Mouse (Mus musculus): ENCODE data around the gene Amh. TPM values are rescaled to one million over a fixed set of nuclear protein-coding genes. Genes with fewer than 3 reads are reported as not detected.

Gene Amh
- polyA plus RNA-seq (2014; fragmentation: Illumina TruSeq; extraction: RNeasy Lipid Tissue Mini Kit (QIAGEN cat#74804); ENCODE audit: low read depth, low replicate concordance) = not detected

DNA sequence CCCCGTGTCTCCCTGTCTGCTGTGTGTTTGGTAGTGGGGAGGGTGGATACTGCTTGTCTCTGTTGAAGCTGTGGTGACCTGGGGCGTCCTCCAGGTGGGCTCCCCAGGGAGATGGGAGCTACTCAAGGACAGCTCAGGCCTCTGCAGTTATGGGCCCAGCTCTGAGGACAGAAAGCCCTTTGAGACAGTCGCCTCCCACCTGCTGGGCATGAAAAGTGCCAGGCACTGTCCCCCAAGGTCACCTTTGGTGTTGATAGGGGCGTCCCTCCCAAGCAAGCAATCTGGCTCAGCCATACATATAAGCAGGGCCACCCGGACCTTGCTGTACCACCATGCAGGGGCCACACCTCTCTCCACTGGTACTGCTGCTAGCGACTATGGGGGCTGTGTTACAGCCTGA is at the start of gene Amh:
Gene Amh, plus strand, starts transcription at position 328 of the 400 bp plus-strand sequence.

DNA sequence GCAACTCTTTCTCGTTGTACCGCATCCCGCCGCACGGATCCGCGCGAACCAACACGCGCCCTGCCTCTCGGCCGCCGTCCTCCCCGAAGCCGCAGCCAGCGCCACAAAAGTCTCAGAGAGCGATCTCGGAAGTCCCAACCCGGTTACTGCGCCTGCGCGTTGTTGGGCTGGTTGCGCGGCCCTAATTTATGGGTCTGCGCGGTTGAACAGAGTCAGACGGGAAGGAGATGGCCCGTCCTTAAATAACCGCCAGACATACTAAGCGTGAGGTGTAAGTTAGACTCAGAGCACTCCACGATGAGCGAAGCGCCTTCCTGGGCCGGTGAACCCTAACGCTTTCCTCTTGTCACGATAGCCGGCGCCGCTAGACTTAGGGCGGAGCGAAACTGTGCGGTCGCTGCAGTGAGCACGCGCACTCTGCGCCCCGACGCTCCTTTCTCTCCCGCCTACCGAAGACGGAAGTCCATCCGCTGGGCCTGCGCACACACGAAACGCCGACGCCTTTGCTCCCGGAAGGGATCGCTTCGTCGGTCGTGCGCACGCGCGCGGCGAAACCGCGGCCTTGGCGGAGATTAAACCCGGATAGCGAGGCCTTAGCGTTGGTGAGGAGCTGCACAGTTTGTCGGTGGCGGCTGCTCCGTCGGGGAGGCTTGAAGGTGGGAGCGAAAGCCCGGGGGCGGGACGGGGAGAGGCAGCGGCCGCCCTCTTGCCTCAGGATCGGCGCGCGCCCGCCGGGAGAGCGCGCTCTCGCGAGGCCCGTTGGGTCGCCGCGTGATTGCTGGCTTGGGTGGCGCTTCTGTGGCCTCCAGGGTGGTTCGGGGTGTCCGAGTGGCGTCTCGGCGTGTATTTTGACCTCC is 6.7 kb upstream of the Amh start, which contains the start of the genes Sf3a2 and Plekhj1:
Gene Sf3a2, plus strand, starts transcription at position 49 of the 857 bp plus-strand sequence.
Gene Plekhj1, minus strand, starts transcription at position 477 of the 857 bp plus-strand sequence.

DNA sequence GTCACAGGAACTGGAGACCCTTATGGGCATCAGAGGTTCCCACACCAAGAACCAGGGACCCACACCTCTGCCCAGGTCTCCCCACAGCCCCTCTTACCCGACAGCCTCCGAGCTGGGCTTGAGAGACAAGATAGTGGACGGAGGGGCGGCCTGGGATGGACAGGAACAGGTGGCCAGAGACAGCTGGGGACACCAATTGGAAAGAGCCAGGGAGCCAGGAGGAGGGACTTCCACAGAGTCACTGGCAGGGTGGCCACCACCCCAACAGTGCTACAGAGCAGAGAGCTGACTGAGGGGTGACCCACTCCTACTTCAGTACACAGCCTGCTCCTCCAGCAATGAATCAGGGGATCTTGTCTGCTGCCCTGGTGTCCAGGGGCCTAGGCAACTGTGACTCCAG is 8.3 kb downstream of the Amh start, which contains the start of gene Jsrp1:
Gene Jsrp1, minus strand, starts transcription at position 133 of the 400 bp plus-strand sequence.

DNA sequence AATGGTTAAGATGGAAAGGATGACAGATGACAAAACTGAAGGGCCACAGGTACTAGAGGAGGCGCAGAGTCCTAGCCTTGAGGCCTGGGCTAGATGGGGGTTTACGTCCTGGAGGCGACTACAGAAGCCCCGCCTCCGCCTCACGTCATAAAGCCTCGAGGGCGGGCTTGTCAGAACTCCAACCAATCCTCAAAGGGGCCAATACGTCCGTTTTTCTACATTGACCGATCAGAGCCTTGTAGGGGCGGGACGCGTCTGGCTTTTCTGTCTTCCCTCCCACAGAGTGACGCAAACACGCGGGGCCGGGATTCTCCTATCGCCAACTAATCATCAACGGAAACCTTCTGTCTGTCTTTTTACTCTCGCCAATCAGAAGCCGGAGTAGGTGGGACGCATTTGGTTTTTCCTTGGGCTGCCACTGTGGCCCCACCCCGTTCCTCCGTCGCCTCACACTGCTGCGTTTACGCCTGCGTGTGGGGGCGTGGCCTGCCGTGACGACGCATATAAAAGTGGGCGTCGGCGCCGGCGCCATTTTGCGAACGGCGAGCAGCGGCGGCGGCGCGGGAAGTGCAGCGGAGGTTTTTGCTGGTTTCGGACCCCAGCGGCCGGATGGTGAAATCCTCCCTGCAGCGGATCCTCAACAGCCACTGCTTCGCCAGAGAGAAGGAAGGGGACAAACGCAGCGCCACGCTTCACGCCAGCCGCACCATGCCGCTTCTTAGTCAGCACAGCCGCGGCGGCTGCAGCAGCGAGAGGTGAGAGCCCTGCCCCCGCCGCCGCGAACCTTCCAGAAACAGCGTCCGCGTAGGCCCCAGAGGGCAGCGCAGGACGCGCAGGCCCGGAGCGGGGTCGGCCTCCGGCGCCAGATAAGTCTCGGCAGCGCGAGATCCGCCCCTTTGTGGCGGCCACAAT is 21.4 kb downstream of the Amh start, which contains the start of gene Oaz1:
Gene Oaz1, plus strand, starts transcription at position 506 of the 912 bp plus-strand sequence.

DNA sequence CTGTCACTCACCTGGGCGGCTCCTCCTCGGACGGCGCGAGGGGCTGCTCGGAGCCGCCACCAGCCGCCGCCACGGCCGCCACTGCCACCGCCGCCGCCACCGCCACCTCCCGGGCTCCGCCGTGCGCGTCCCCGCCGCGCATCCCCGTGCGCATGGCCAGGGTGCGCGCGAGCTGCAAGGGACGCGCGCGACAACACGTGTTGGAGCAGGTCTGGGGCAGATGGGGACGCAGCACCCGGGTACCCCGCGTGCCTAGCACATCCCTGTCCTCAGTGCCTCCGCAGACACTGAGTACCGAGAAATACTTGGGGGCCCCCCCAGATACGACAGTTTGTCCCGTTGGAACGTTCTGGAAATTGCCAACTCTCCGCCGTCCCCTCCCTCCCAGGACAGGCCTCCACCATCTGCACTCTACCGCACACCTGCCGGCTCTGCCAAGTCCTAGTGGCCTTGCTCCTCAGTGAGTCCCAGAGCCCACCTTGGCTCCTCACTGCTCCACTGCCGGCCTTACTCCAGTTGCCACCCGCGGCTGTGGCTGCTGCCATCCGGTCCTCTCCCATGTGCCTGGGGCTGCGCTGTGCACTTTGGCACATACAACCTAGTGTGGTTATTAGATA is 39.0 kb downstream of the Amh start, which contains the start of gene Lingo3:
Gene Lingo3, minus strand, starts transcription at position 109 of the 617 bp plus-strand sequence.

DNA sequence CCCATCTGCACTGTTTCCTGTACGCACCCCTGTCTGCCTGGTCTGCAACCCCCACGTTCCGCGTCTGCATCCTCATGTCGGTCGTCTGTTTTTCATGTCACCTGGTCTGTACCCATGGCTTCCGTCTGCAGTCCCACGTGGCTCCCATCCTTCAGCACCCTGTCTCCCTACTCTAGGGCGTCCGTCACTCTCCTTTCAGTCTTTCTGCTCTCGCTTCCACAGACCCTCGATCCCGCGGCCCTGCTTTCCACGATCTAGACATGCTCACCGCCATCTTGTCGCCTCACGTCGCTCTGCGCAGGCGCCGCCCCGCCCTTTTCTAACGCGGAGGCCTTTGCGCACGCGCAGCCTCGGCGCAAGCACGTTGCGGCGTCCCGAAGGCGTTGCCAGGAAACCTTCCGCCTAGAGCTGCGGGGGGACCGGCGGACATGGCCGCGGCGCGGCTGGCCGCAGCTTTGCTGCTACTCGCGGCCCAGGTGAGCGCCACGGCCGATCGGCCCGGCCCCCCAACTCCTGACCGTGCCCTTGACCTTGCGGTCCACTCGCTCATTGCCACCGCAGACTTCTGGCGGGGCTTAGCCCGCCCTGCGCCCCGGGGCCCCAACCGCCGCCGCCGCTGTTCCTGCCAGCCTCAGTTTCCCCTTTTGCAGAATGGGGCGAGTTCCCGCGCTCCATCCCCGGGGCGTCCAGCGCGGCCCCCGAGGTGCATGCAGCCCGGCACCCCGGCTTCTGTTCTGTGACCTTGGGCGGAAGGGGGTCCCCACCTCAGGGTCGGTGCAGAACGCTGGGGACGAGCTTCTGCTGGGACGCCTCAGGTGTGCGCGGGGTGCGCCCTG is 50.1 kb downstream of the Amh start, which contains the start of the genes Lsm7 and Sppl2b:
Gene Lsm7, minus strand, starts transcription at position 297 of the 836 bp plus-strand sequence.
Gene Sppl2b, plus strand, starts transcription at position 363 of the 836 bp plus-strand sequence.

Other genes starting within 250 kb of the Amh start
- gene Rexo1, start 243.7 kb upstream of the Amh start, polyA plus RNA-seq (2014; fragmentation: Illumina TruSeq; extraction: RNeasy Lipid Tissue Mini Kit (QIAGEN cat#74804); ENCODE audit: low read depth, low replicate concordance) = 12.6 TPM
- gene Klf16, start 227.9 kb upstream of the Amh start, polyA plus RNA-seq (2014; fragmentation: Illumina TruSeq; extraction: RNeasy Lipid Tissue Mini Kit (QIAGEN cat#74804); ENCODE audit: low read depth, low replicate concordance) = 4.1 TPM
- 36.9 TPM for gene Abhd17a, start 214.9 kb upstream of the Amh start, polyA plus RNA-seq (2014; fragmentation: Illumina TruSeq; extraction: RNeasy Lipid Tissue Mini Kit (QIAGEN cat#74804); ENCODE audit: low read depth, low replicate concordance)
- gene Scamp4, start 202.4 kb upstream of the Amh start, polyA plus RNA-seq (2014; fragmentation: Illumina TruSeq; extraction: RNeasy Lipid Tissue Mini Kit (QIAGEN cat#74804); ENCODE audit: low read depth, low replicate concordance) = 35.7 TPM
- 1.7 TPM for gene Adat3, start 202.4 kb upstream of the Amh start, polyA plus RNA-seq (2014; fragmentation: Illumina TruSeq; extraction: RNeasy Lipid Tissue Mini Kit (QIAGEN cat#74804); ENCODE audit: low read depth, low replicate concordance)
- gene Gm49322, start 199.2 kb upstream of the Amh start, polyA plus RNA-seq (2014; fragmentation: Illumina TruSeq; extraction: RNeasy Lipid Tissue Mini Kit (QIAGEN cat#74804); ENCODE audit: low read depth, low replicate concordance) = 0.50 TPM
- gene Csnk1g2, start 182.4 kb upstream of the Amh start, polyA plus RNA-seq (2014; fragmentation: Illumina TruSeq; extraction: RNeasy Lipid Tissue Mini Kit (QIAGEN cat#74804); ENCODE audit: low read depth, low replicate concordance) = 87.7 TPM
- gene Btbd2, start 148.2 kb upstream of the Amh start, polyA plus RNA-seq (2014; fragmentation: Illumina TruSeq; extraction: RNeasy Lipid Tissue Mini Kit (QIAGEN cat#74804); ENCODE audit: low read depth, low replicate concordance) = 42.0 TPM
- 159 TPM for gene Mknk2, start 127.1 kb upstream of the Amh start, polyA plus RNA-seq (2014; fragmentation: Illumina TruSeq; extraction: RNeasy Lipid Tissue Mini Kit (QIAGEN cat#74804); ENCODE audit: low read depth, low replicate concordance)
- gene Mob3a, start 103.3 kb upstream of the Amh start, polyA plus RNA-seq (2014; fragmentation: Illumina TruSeq; extraction: RNeasy Lipid Tissue Mini Kit (QIAGEN cat#74804); ENCODE audit: low read depth, low replicate concordance) = 5.6 TPM
- 17.2 TPM for gene Izumo4, start 103.1 kb upstream of the Amh start, polyA plus RNA-seq (2014; fragmentation: Illumina TruSeq; extraction: RNeasy Lipid Tissue Mini Kit (QIAGEN cat#74804); ENCODE audit: low read depth, low replicate concordance)
- 44.0 TPM for gene Ap3d1, start 63.0 kb upstream of the Amh start, polyA plus RNA-seq (2014; fragmentation: Illumina TruSeq; extraction: RNeasy Lipid Tissue Mini Kit (QIAGEN cat#74804); ENCODE audit: low read depth, low replicate concordance)
- gene Dot1l, start 50.0 kb upstream of the Amh start, polyA plus RNA-seq (2014; fragmentation: Illumina TruSeq; extraction: RNeasy Lipid Tissue Mini Kit (QIAGEN cat#74804); ENCODE audit: low read depth, low replicate concordance) = 36.2 TPM
- gene Sf3a2, start 7.0 kb upstream of the Amh start, polyA plus RNA-seq (2014; fragmentation: Illumina TruSeq; extraction: RNeasy Lipid Tissue Mini Kit (QIAGEN cat#74804); ENCODE audit: low read depth, low replicate concordance) = 24.0 TPM
- gene Plekhj1, start 6.6 kb upstream of the Amh start, polyA plus RNA-seq (2014; fragmentation: Illumina TruSeq; extraction: RNeasy Lipid Tissue Mini Kit (QIAGEN cat#74804); ENCODE audit: low read depth, low replicate concordance) = 33.0 TPM
- gene Jsrp1, start 8.3 kb downstream of the Amh start, polyA plus RNA-seq (2014; fragmentation: Illumina TruSeq; extraction: RNeasy Lipid Tissue Mini Kit (QIAGEN cat#74804); ENCODE audit: low read depth, low replicate concordance) = 0.52 TPM
- 873 TPM for gene Oaz1, start 21.4 kb downstream of the Amh start, polyA plus RNA-seq (2014; fragmentation: Illumina TruSeq; extraction: RNeasy Lipid Tissue Mini Kit (QIAGEN cat#74804); ENCODE audit: low read depth, low replicate concordance)
- 10.1 TPM for gene Lingo3, start 38.8 kb downstream of the Amh start, polyA plus RNA-seq (2014; fragmentation: Illumina TruSeq; extraction: RNeasy Lipid Tissue Mini Kit (QIAGEN cat#74804); ENCODE audit: low read depth, low replicate concordance)
- gene Lsm7, start 50.0 kb downstream of the Amh start, polyA plus RNA-seq (2014; fragmentation: Illumina TruSeq; extraction: RNeasy Lipid Tissue Mini Kit (QIAGEN cat#74804); ENCODE audit: low read depth, low replicate concordance) = 71.8 TPM
- 16.7 TPM for gene Sppl2b, start 50.0 kb downstream of the Amh start, polyA plus RNA-seq (2014; fragmentation: Illumina TruSeq; extraction: RNeasy Lipid Tissue Mini Kit (QIAGEN cat#74804); ENCODE audit: low read depth, low replicate concordance)
- not detected for gene Tmprss9, start 66.6 kb downstream of the Amh start, polyA plus RNA-seq (2014; fragmentation: Illumina TruSeq; extraction: RNeasy Lipid Tissue Mini Kit (QIAGEN cat#74804); ENCODE audit: low read depth, low replicate concordance)
- gene Timm13, start 95.7 kb downstream of the Amh start, polyA plus RNA-seq (2014; fragmentation: Illumina TruSeq; extraction: RNeasy Lipid Tissue Mini Kit (QIAGEN cat#74804); ENCODE audit: low read depth, low replicate concordance) = 109 TPM
- 4.1 TPM for gene Lmnb2, start 113.0 kb downstream of the Amh start, polyA plus RNA-seq (2014; fragmentation: Illumina TruSeq; extraction: RNeasy Lipid Tissue Mini Kit (QIAGEN cat#74804); ENCODE audit: low read depth, low replicate concordance)
- gene Gadd45b, start 124.8 kb downstream of the Amh start, polyA plus RNA-seq (2014; fragmentation: Illumina TruSeq; extraction: RNeasy Lipid Tissue Mini Kit (QIAGEN cat#74804); ENCODE audit: low read depth, low replicate concordance) = 7.3 TPM
- 0.99 TPM for gene Gng7, start 209.7 kb downstream of the Amh start, polyA plus RNA-seq (2014; fragmentation: Illumina TruSeq; extraction: RNeasy Lipid Tissue Mini Kit (QIAGEN cat#74804); ENCODE audit: low read depth, low replicate concordance)
- gene Diras1, start 220.4 kb downstream of the Amh start, polyA plus RNA-seq (2014; fragmentation: Illumina TruSeq; extraction: RNeasy Lipid Tissue Mini Kit (QIAGEN cat#74804); ENCODE audit: low read depth, low replicate concordance) = not detected
- 13.6 TPM for gene Slc39a3, start 232.2 kb downstream of the Amh start, polyA plus RNA-seq (2014; fragmentation: Illumina TruSeq; extraction: RNeasy Lipid Tissue Mini Kit (QIAGEN cat#74804); ENCODE audit: low read depth, low replicate concordance)